Mouse (Mus musculus) cerebellum, adult 2 months (tissue): ENCODE measurements around the gene Nppa.

Source experiments
- CTCF ChIP-seq: fragments of 200-500 bp; IDR thresholded peaks from 2 replicates; pipeline ENCODE4 v1.5.1; 2011; ENCODE audit warnings: low read depth, mild to moderate bottlenecking, control low read depth, low read length, moderate library complexity, borderline replicate concordance; ENCODE audit not compliant: insufficient read depth
- POLR2A ChIP-seq: fragments of 200-500 bp; IDR thresholded peaks from 2 replicates; pipeline ENCODE4 v1.6.1; 2011; ENCODE audit warnings: low read length, control low read depth, borderline replicate concordance; ENCODE audit not compliant: insufficient read depth

GRCm38 (mm10) chr4:148029297-148029696 is 28.8 kb downstream of the Nppa start:
- no peak for TF ChIP-seq CTCF
- TF ChIP-seq POLR2A: no peak
